In genomic region chr13:63556431-63556830, GRCm38 (mm10) we compare ENCODE assay signal across 11 mouse cellular contexts. TPM values are rescaled to one million over a fixed set of nuclear protein-coding genes. Genes with fewer than 3 reads are reported as not detected.
DNase-seq lines count a peak whose midpoint lies in the region; ATAC-seq and TF ChIP-seq lines count a peak whose summit lies in the region.
"Had no signal": no experiment of that assay in that cellular context is flagged by ENCODE, and none has a peak within 500 bp of the region (broad histone marks: within the 10 kb centered on the region; RNA-seq: fewer than 3 reads in every experiment).

No protein-coding gene starts in this region.

- ATAC-seq in liver, postnatal 0 days = no peak
- no peak for ATAC-seq in hindbrain, embryonic 11.5 days (ENCODE audit: low FRiP score)

- H3K27ac ChIP-seq in liver, adult 2 months (replicated peaks; ENCODE audit: insufficient read depth, low read depth, low read length) = peak overlapping the region; percentile 1; the same call in 1 of the 2 replicates
- no peak overlapping the region for H3K27ac ChIP-seq in liver, postnatal 0 days (ENCODE audit: low read depth)
- peak overlapping the region; percentile 65; the same call in 1 of the 2 replicates for H3K27ac ChIP-seq in hindbrain, embryonic 11.5 days (ENCODE audit: low read depth, low read length)

- TF ChIP-seq CTCF in liver, adult 2 months (IDR thresholded peaks at IDR 0.05; ENCODE audit: low read depth, low read length) = no peak
- no peak for TF ChIP-seq CTCF in liver, postnatal 0 days (IDR thresholded peaks at IDR 0.05; ENCODE audit: low read depth)

- peaks cover 43% of the 10 kb centered on the region for H3K4me1 ChIP-seq in liver, adult 2 months (ENCODE audit: control insufficient read depth, insufficient read depth, low read length)
- H3K4me1 ChIP-seq in liver, postnatal 0 days (ENCODE audit: insufficient read depth) = peaks cover 36% of the 10 kb centered on the region
- H3K4me1 ChIP-seq in hindbrain, embryonic 11.5 days (replicated peaks; ENCODE audit: control insufficient read depth, insufficient read depth, low read length) = peaks cover 30% of the 10 kb centered on the region

- WGBS in liver, adult 2 months = 17% methylated on average over 1 of the region's 1 CpGs
- WGBS in liver, postnatal 0 days (ENCODE audit: insufficient replicate concordance) = 36% methylated on average over 1 of the region's 1 CpGs
- 40% methylated on average over 1 of the region's 1 CpGs for WGBS in hindbrain, embryonic 11.5 days

- no peak for TF ChIP-seq EP300 in liver, postnatal 0 days (IDR thresholded peaks at IDR 0.05; ENCODE audit: low read depth)

- H3K27me3 ChIP-seq in liver, adult 2 months (ENCODE audit: control insufficient read depth, insufficient read depth, low read length) = no peaks in the 10 kb centered on the region
- H3K27me3 ChIP-seq in liver, postnatal 0 days (ENCODE audit: insufficient read depth, low read length) = no peaks in the 10 kb centered on the region
- no peaks in the 10 kb centered on the region for H3K27me3 ChIP-seq in hindbrain, embryonic 11.5 days (ENCODE audit: control insufficient read depth, insufficient read depth, low read length)

- H3K4me3 ChIP-seq in liver, adult 2 months (ENCODE audit: insufficient read depth, low read depth, low read length) = no peak overlapping the region
- no peak overlapping the region for H3K4me3 ChIP-seq in liver, postnatal 0 days (ENCODE audit: low read depth, low read length)
- no peak overlapping the region for H3K4me3 ChIP-seq in hindbrain, embryonic 11.5 days (ENCODE audit: low read depth, low read length)

- H3K79me2 ChIP-seq in liver, adult 2 months (ENCODE audit: control insufficient read depth, insufficient read depth, low read length) = peaks cover 68% of the 10 kb centered on the region

- TF ChIP-seq POLR2A in liver, adult 2 months (IDR thresholded peaks at IDR 0.05; ENCODE audit: extremely low read depth, insufficient read depth, low read length) = no peak

- no peaks in the 10 kb centered on the region for H3K9me3 ChIP-seq in liver, postnatal 0 days (ENCODE audit: low read length)
- H3K9me3 ChIP-seq in hindbrain, embryonic 11.5 days (ENCODE audit: control insufficient read depth, low read length) = no peaks in the 10 kb centered on the region

- H3K9ac ChIP-seq in liver, adult 2 months (ENCODE audit: low read depth, low read length) = no peak overlapping the region
- H3K9ac ChIP-seq in liver, postnatal 0 days (replicated peaks) = no peak overlapping the region
- H3K9ac ChIP-seq in hindbrain, embryonic 11.5 days (ENCODE audit: low read depth, low read length) = no peak overlapping the region

- peaks cover 9% of the 10 kb centered on the region for H3K36me3 ChIP-seq in liver, adult 2 months (ENCODE audit: control insufficient read depth, insufficient read depth, low read length)
- H3K36me3 ChIP-seq in liver, postnatal 0 days (replicated peaks; ENCODE audit: insufficient read depth, low read length) = no peaks in the 10 kb centered on the region
- H3K36me3 ChIP-seq in hindbrain, embryonic 11.5 days (ENCODE audit: control insufficient read depth, insufficient read depth, low read length) = no peaks in the 10 kb centered on the region

- no peak overlapping the region for H3K4me2 ChIP-seq in liver, postnatal 0 days (ENCODE audit: low read depth, low read length)
- H3K4me2 ChIP-seq in hindbrain, embryonic 11.5 days (replicated peaks; ENCODE audit: low read depth, low read length) = 0 out of 2 replicates have a peak overlapping the region, but pooled peaks have one; percentile 11
- H3K4me2 ChIP-seq: liver, embryonic 11.5 days had no signal

- DNase-seq in liver, adult 2 months (ENCODE audit: extremely low read depth, low read depth, low spot score) = no peak
- DNase-seq in liver, postnatal 0 days = no peak
- peak; percentile 76 for DNase-seq in adipocyte (ENCODE audit: low spot score)
- no peak for DNase-seq in hindbrain, embryonic 11.5 days (ENCODE audit: low spot score)
- peak; percentile 29 for DNase-seq in lung, postnatal 36 days
- DNase-seq in urinary bladder, postnatal 4 days (ENCODE audit: low spot score in 2 of 2) = no peak
- DNase-seq in frontal cortex, postnatal 10 days (ENCODE audit: low spot score in 2 of 2) = no peak
- no peak for DNase-seq in frontal cortex, adult 2 months (ENCODE audit: extremely low spot score in 1 of 2, low spot score in 1 of 2)
- DNase-seq: gastrocnemius, postnatal 14 days; right cerebral cortex, postnatal 4 days had no signal

RNA-seq across cellular contexts. Expression of gene Ptch1, which starts 17.0 kb away (rescaled TPM):
- 7.5 and 14.5 TPM in 2 replicates for total RNA-seq in liver, adult 2 months (2014; rRNA removed)
- 9.3 and 10.5 TPM in 2 replicates for polyA plus RNA-seq in liver, adult 2 months (2012; rRNA removed)
- polyA plus RNA-seq in liver, postnatal 0 days (2015; fragmentation: Nextera tagmentation; extraction: Ambion mirVana) = 1.8 and 2.5 TPM in 2 replicates
- polyA plus RNA-seq in hindbrain, embryonic 11.5 days (2014; fragmentation: Nextera tagmentation; extraction: Ambion mirVana) = 19.5 and 28.4 TPM in 2 replicates
- polyA plus RNA-seq in frontal cortex, adult 2 months (2012; rRNA removed) = 26.5 and 27.8 TPM in 2 replicates

RNA-seq across cellular contexts. Expression of gene Fancc, which starts 59.4 kb away (rescaled TPM):
- 4.6 and 6.1 TPM in 2 replicates for total RNA-seq in liver, adult 2 months (2014; rRNA removed)
- 3.4 and 4.0 TPM in 2 replicates for polyA plus RNA-seq in liver, adult 2 months (2012; rRNA removed)
- 3.5 and 5.2 TPM in 2 replicates for polyA plus RNA-seq in liver, postnatal 0 days (2015; fragmentation: Nextera tagmentation; extraction: Ambion mirVana)
- polyA plus RNA-seq in hindbrain, embryonic 11.5 days (2014; fragmentation: Nextera tagmentation; extraction: Ambion mirVana) = 19.7 and 26.1 TPM in 2 replicates
- polyA plus RNA-seq in frontal cortex, adult 2 months (2012; rRNA removed) = 9.9 and 12.3 TPM in 2 replicates

Comparison
In these comparisons a context has a peak if more than half of its experiments do, and no peak if none do; other contexts are left out.
1. DNase-seq: peak in adipocyte (single experiment) and lung, postnatal 36 days (single experiment); none in liver, adult 2 months (single experiment), liver, postnatal 0 days (single experiment), hindbrain, embryonic 11.5 days (single experiment), urinary bladder, postnatal 4 days (0 of 2), frontal cortex, postnatal 10 days (0 of 2) and frontal cortex, adult 2 months (0 of 2).